Mouse (Mus musculus) embryonic fibroblast, embryonic 13.5 days (primary cell): ENCODE results near the gene 1700029P11Rik. TPM values are rescaled to one million over a fixed set of nuclear protein-coding genes. Genes with fewer than 3 reads are reported as not detected.
A peak's percentile ranks its signal among the peaks of the same experiment; 100 is the strongest.

Experiments
- H3K27ac ChIP-seq: 2 replicates; pipeline ENCODE4 v1.5.1; 2012; ENCODE audit warnings: low read length, control low read depth, inconsistent platforms; ENCODE audit not compliant: insufficient read depth
- H3K4me1 ChIP-seq: 2 replicates; pipeline ENCODE4 v1.6.1; 2011; ENCODE audit warnings: low read length; ENCODE audit not compliant: control insufficient read depth, insufficient read depth
- H3K4me3 ChIP-seq: 2 replicates; pipeline ENCODE4 v1.5.1; 2011; ENCODE audit warnings: mild to moderate bottlenecking, control low read depth, low read length; ENCODE audit not compliant: insufficient read depth
- CTCF ChIP-seq: IDR thresholded peaks from 2 replicates; pipeline ENCODE4 v1.5.1; 2011; ENCODE audit warnings: mild to moderate bottlenecking, control low read depth, low read length, moderate library complexity, borderline replicate concordance; ENCODE audit not compliant: insufficient read depth
- POLR2A ChIP-seq: IDR thresholded peaks from 2 replicates; pipeline ENCODE4 v1.6.1; 2011; ENCODE audit warnings: low read depth, mild to moderate bottlenecking, control low read depth, low read length, moderate library complexity
- polyA plus RNA-seq: library from polyadenylated mRNA; stranded (reverse); fragments of >200 nt; gene quantifications from 2 replicates; pipeline ENCODE4 v1.2.4, GENCODE M21; 2011; ENCODE audit warnings: low read depth; ENCODE audit not compliant: missing spikeins, insufficient read length

1700029P11Rik gene
- polyA plus RNA-seq: not detected in 2 replicates

- TF ChIP-seq CTCF (no peak), POLR2A (no peak)
- H3K4me1 ChIP-seq: no peaks in the 10 kb centered on the region
- no peak within 1 kb of the TSS for H3K27ac ChIP-seq
- H3K4me3 ChIP-seq: no peak within 1 kb of the TSS
These were observed at the start of gene 1700029P11Rik for GRCm38 (mm10) chr15:81980321-81980720. TSS of gene 1700029P11Rik (plus strand) at chr15:81980540.

- Histone ChIP-seq H3K27ac (no peak overlapping the region), H3K4me1 (no peaks in the 10 kb centered on the region), H3K4me3 (no peak overlapping the region)
- TF ChIP-seq POLR2A (no peak), CTCF (no peak)
These were observed 47.3 kb upstream of the 1700029P11Rik start for GRCm38 (mm10) chr15:81932951-81933470.

GRCm38 (mm10) chr15:81933986-81934385 is 46.4 kb upstream of the 1700029P11Rik start:
- Histone ChIP-seq H3K4me1 (no peaks in the 10 kb centered on the region), H3K27ac (no peak overlapping the region), H3K4me3 (no peak overlapping the region)
- TF ChIP-seq POLR2A: no peak
- TF ChIP-seq CTCF: no peak

- Histone ChIP-seq H3K27ac (0 out of 2 replicates have a peak overlapping the region, but pooled peaks have one; percentile 7), H3K4me1 (no peaks in the 10 kb centered on the region)
- TF ChIP-seq POLR2A (no peak), CTCF (no peak)
These were observed 44.3 kb upstream of the 1700029P11Rik start for GRCm38 (mm10) chr15:81935869-81936637.

GRCm38 (mm10) chr15:81936679-81937078 is 43.7 kb upstream of the 1700029P11Rik start, which contains the start of gene Csdc2:
TSS of gene Csdc2 (plus strand) at chr15:81936759.
- peak; percentile 42; the same call in 1 of the 2 replicates for TF ChIP-seq POLR2A
- no peak for TF ChIP-seq CTCF
- 0 out of 2 replicates have a peak within 1 kb of the TSS, but pooled peaks have one; percentile 7 for H3K27ac ChIP-seq
- H3K4me3 ChIP-seq: peak within 1 kb of the TSS; percentile 31
- H3K4me1 ChIP-seq: no peaks in the 10 kb centered on the region

More at GRCm38 (mm10) chr15:81935869-81936637, 44.3 kb upstream of the 1700029P11Rik start:
- H3K4me3 ChIP-seq: peak overlapping the region; percentile 31

GRCm38 (mm10) chr15:81937098-81937972 is 43.0 kb upstream of the 1700029P11Rik start:
- no peaks in the 10 kb centered on the region for H3K4me1 ChIP-seq
- TF ChIP-seq CTCF (no peak), POLR2A (no peak)
- H3K27ac ChIP-seq: no peak overlapping the region
- peak overlapping the region; percentile 31 for H3K4me3 ChIP-seq

GRCm38 (mm10) chr15:81938246-81938645 is 42.1 kb upstream of the 1700029P11Rik start:
- TF ChIP-seq CTCF (peak; percentile 72), POLR2A (no peak)
- Histone ChIP-seq H3K27ac (no peak overlapping the region), H3K4me3 (no peak overlapping the region), H3K4me1 (no peaks in the 10 kb centered on the region)

GRCm38 (mm10) chr15:81939157-81939715 is 41.1 kb upstream of the 1700029P11Rik start:
- no peak overlapping the region for H3K4me3 ChIP-seq
- TF ChIP-seq CTCF (no peak), POLR2A (no peak)
- H3K4me1 ChIP-seq: no peaks in the 10 kb centered on the region
- no peak overlapping the region for H3K27ac ChIP-seq

GRCm38 (mm10) chr15:81939774-81940173 is 40.6 kb upstream of the 1700029P11Rik start:
- TF ChIP-seq CTCF (no peak), POLR2A (no peak)
- no peak overlapping the region for H3K27ac ChIP-seq
- H3K4me1 ChIP-seq: no peaks in the 10 kb centered on the region
- no peak overlapping the region for H3K4me3 ChIP-seq
